Mouse (Mus musculus) neural tube, embryonic 12.5 days (tissue): ENCODE measurements around the gene Il10rb. TPM values are rescaled to one million over a fixed set of nuclear protein-coding genes. Genes with fewer than 3 reads are reported as not detected.

Experiments used
- ATAC-seq: fragments of 200-750 bp; cut with Nextera tagmentation; 2 replicates; pipeline ENCODE4 v1.8.0; 2017; ENCODE audit warnings: low read depth, mild to moderate bottlenecking, moderate TSS enrichment, moderate library complexity; ENCODE audit not compliant: low FRiP score
- H3K27ac ChIP-seq: fragments of 300-500 bp; sonication (generic); 2 replicates; pipeline ENCODE4 v1.5.1; 2016
- H3K27me3 ChIP-seq: fragments of 300-500 bp; sonication (generic); replicated peaks from 2 replicates; pipeline ENCODE4 v1.6.1; 2016; ENCODE audit warnings: mild to moderate bottlenecking
- H3K36me3 ChIP-seq: fragments of 300-500 bp; sonication (generic); 2 replicates; pipeline ENCODE4 v1.6.1; 2016; ENCODE audit warnings: mild to moderate bottlenecking
- H3K4me1 ChIP-seq: fragments of 300-500 bp; sonication (generic); 2 replicates; pipeline ENCODE4 v1.6.1; 2016
- H3K4me2 ChIP-seq: fragments of 300-500 bp; sonication (generic); replicated peaks from 2 replicates; pipeline ENCODE4 v1.6.1; 2016; ENCODE audit warnings: mild to moderate bottlenecking
- H3K4me3 ChIP-seq: fragments of 300-500 bp; sonication (generic); 2 replicates; pipeline ENCODE4 v1.5.1; 2016
- H3K9ac ChIP-seq: fragments of 300-500 bp; sonication (generic); 2 replicates; pipeline ENCODE4 v1.6.1; 2016; ENCODE audit warnings: mild to moderate bottlenecking
- H3K9me3 ChIP-seq: fragments of 300-500 bp; sonication (generic); 2 replicates; pipeline ENCODE4 v1.6.1; 2016; ENCODE audit warnings: mild to moderate bottlenecking
- WGBS: fragments of 180-500 bp; shearing (Covaris S2); methylation state at CpG from one replicate; pipeline ENCODE4 v1.1.7; 2016; 5-methylcytosine and 5-hydroxymethylcytosine counted together
- polyA plus RNA-seq: library from polyadenylated mRNA; unstranded; fragments of >200 nt; fragmentation: Nextera tagmentation; extraction: Ambion mirVana; gene quantifications from 2 replicates; pipeline ENCODE4 v1.2.1, GENCODE M21; 2016

The Il10rb gene
- polyA plus RNA-seq, 1 experiment from 2014 or later, result 9.0 TPM

- Histone ChIP-seq H3K9me3 (no peaks in the 10 kb centered on the region), H3K9ac (no peak overlapping the region), H3K4me3 (no peak overlapping the region), H3K4me2 (no peak overlapping the region), H3K36me3 (no peaks in the 10 kb centered on the region), H3K27ac (no peak overlapping the region), H3K27me3 (no peaks in the 10 kb centered on the region), H3K4me1 (peaks cover 12% of the 10 kb centered on the region)
- WGBS, result 69% methylated on average over 11 of the region's 11 CpGs
- ATAC-seq, result no peak
These were observed 55.2 kb downstream of the Il10rb start for GRCm38 (mm10) chr16:91461066-91461638.

GRCm38 (mm10) chr16:91461773-91462181, 55.8 kb downstream of the Il10rb start:
- WGBS, result 59% methylated on average over 9 of the region's 9 CpGs

GRCm38 (mm10) chr16:91462644-91463043, 56.7 kb downstream of the Il10rb start:
- Histone ChIP-seq H3K4me1 (peaks cover 21% of the 10 kb centered on the region), H3K27ac (no peak overlapping the region), H3K9ac (no peak overlapping the region), H3K27me3 (no peaks in the 10 kb centered on the region), H3K4me3 (no peak overlapping the region), H3K36me3 (no peaks in the 10 kb centered on the region), H3K9me3 (no peaks in the 10 kb centered on the region), H3K4me2 (no peak overlapping the region)
- WGBS, result 74% methylated on average over 3 of the region's 3 CpGs
- no peak for ATAC-seq

More at GRCm38 (mm10) chr16:91461773-91462181, 55.8 kb downstream of the Il10rb start:
- Histone ChIP-seq H3K9me3 (no peaks in the 10 kb centered on the region), H3K4me1 (peaks cover 19% of the 10 kb centered on the region), H3K27me3 (no peaks in the 10 kb centered on the region), H3K4me2 (no peak overlapping the region), H3K36me3 (no peaks in the 10 kb centered on the region), H3K4me3 (no peak overlapping the region), H3K27ac (no peak overlapping the region), H3K9ac (no peak overlapping the region)
- ATAC-seq, result no peak

GRCm38 (mm10) chr16:91463400-91463799, 57.4 kb downstream of the Il10rb start:
- Histone ChIP-seq H3K9ac (no peak overlapping the region), H3K4me1 (peaks cover 21% of the 10 kb centered on the region), H3K36me3 (no peaks in the 10 kb centered on the region), H3K27me3 (no peaks in the 10 kb centered on the region), H3K4me2 (no peak overlapping the region), H3K9me3 (no peaks in the 10 kb centered on the region), H3K4me3 (no peak overlapping the region), H3K27ac (no peak overlapping the region)
- WGBS, result 79% methylated on average over 2 of the region's 2 CpGs
- no peak for ATAC-seq

GRCm38 (mm10) chr16:91463836-91464400, 58.0 kb downstream of the Il10rb start:
- Histone ChIP-seq H3K4me2 (peak overlapping the region; percentile 97), H3K4me1 (peaks cover 21% of the 10 kb centered on the region), H3K36me3 (no peaks in the 10 kb centered on the region), H3K27me3 (no peaks in the 10 kb centered on the region), H3K9ac (peak overlapping the region; percentile 52; the same call in 1 of the 2 replicates), H3K9me3 (no peaks in the 10 kb centered on the region), H3K27ac (no peak overlapping the region), H3K4me3 (peak overlapping the region; percentile 63)
- ATAC-seq, result no peak
- 87% methylated on average over 4 of the region's 4 CpGs for WGBS

GRCm38 (mm10) chr16:91464594-91465504, 58.9 kb downstream of the Il10rb start:
- Histone ChIP-seq H3K36me3 (no peaks in the 10 kb centered on the region), H3K4me2 (peak overlapping the region; percentile 97), H3K27ac (peak overlapping the region; percentile 57), H3K4me1 (peaks cover 21% of the 10 kb centered on the region), H3K9ac (peak overlapping the region; percentile 56), H3K9me3 (no peaks in the 10 kb centered on the region), H3K27me3 (no peaks in the 10 kb centered on the region), H3K4me3 (peak overlapping the region; percentile 63)
- peak; percentile 96 for ATAC-seq
- 1% methylated on average over 44 of the region's 44 CpGs for WGBS

- WGBS, result 52% methylated on average over 13 of the region's 13 CpGs
- ATAC-seq, result no peak
These were observed 59.7 kb downstream of the Il10rb start for GRCm38 (mm10) chr16:91465505-91466240.

GRCm38 (mm10) chr16:91466566-91466965, 60.6 kb downstream of the Il10rb start:
- Histone ChIP-seq H3K36me3 (no peaks in the 10 kb centered on the region), H3K27me3 (no peaks in the 10 kb centered on the region), H3K9ac (no peak overlapping the region), H3K4me1 (peaks cover 21% of the 10 kb centered on the region), H3K4me3 (no peak overlapping the region), H3K9me3 (no peaks in the 10 kb centered on the region), H3K4me2 (peak overlapping the region; percentile 97), H3K27ac (no peak overlapping the region)
- 37% methylated on average over 6 of the region's 6 CpGs for WGBS
- no peak for ATAC-seq

More at GRCm38 (mm10) chr16:91465505-91466240, 59.7 kb downstream of the Il10rb start:
- H3K27ac ChIP-seq, result no peak overlapping the region
- no peaks in the 10 kb centered on the region for H3K27me3 ChIP-seq
- H3K9me3 ChIP-seq, result no peaks in the 10 kb centered on the region
- peaks cover 21% of the 10 kb centered on the region for H3K4me1 ChIP-seq
- H3K9ac ChIP-seq, result peak overlapping the region; percentile 56
- no peaks in the 10 kb centered on the region for H3K36me3 ChIP-seq
- peak overlapping the region; percentile 63 for H3K4me3 ChIP-seq
- peak overlapping the region; percentile 97 for H3K4me2 ChIP-seq

GRCm38 (mm10) chr16:91470470-91470869, 64.5 kb downstream of the Il10rb start:
- H3K9ac ChIP-seq, result no peak overlapping the region
- H3K36me3 ChIP-seq, result no peaks in the 10 kb centered on the region
- WGBS, result 79% methylated on average over 3 of the region's 3 CpGs
- ATAC-seq, result no peak
- H3K4me1 ChIP-seq, result peaks cover 15% of the 10 kb centered on the region
- H3K4me3 ChIP-seq, result no peak overlapping the region
- H3K27me3 ChIP-seq, result no peaks in the 10 kb centered on the region
- no peak overlapping the region for H3K4me2 ChIP-seq
- H3K27ac ChIP-seq, result no peak overlapping the region
- no peaks in the 10 kb centered on the region for H3K9me3 ChIP-seq

GRCm38 (mm10) chr16:91471481-91471880, 65.5 kb downstream of the Il10rb start:
- Histone ChIP-seq H3K4me2 (no peak overlapping the region), H3K4me1 (peaks cover 5% of the 10 kb centered on the region), H3K4me3 (no peak overlapping the region), H3K27me3 (no peaks in the 10 kb centered on the region), H3K9ac (no peak overlapping the region), H3K27ac (no peak overlapping the region), H3K9me3 (no peaks in the 10 kb centered on the region), H3K36me3 (no peaks in the 10 kb centered on the region)
- no peak for ATAC-seq
- WGBS, result 86% methylated on average over 6 of the region's 6 CpGs
